Mouse (Mus musculus) intestine, postnatal 0 days (tissue): ENCODE results near the gene Slc24a3. TPM values are rescaled to one million over a fixed set of nuclear protein-coding genes. Genes with fewer than 3 reads are reported as not detected.

Experiments used
- ATAC-seq: fragments of 200-750 bp; cut with Nextera tagmentation; 2 replicates; pipeline ENCODE4 v1.8.0; 2017; ENCODE audit warnings: mild to moderate bottlenecking, moderate TSS enrichment, moderate library complexity
- H3K27ac ChIP-seq: fragments of 300-500 bp; sonication (generic); 2 replicates; pipeline ENCODE4 v1.5.1; 2014; ENCODE audit warnings: mild to moderate bottlenecking, low read depth, low read length, moderate library complexity
- H3K27me3 ChIP-seq: fragments of 300-500 bp; sonication (generic); replicated peaks from 2 replicates; pipeline ENCODE4 v1.6.1; 2014; ENCODE audit warnings: low read length, mixed read lengths; ENCODE audit not compliant: control insufficient read depth, insufficient read depth
- H3K36me3 ChIP-seq: fragments of 300-500 bp; sonication (generic); 2 replicates; pipeline ENCODE4 v1.6.1; 2014; ENCODE audit warnings: mild to moderate bottlenecking, moderate library complexity; ENCODE audit not compliant: control insufficient read depth, insufficient read depth
- H3K4me1 ChIP-seq: fragments of 300-500 bp; sonication (generic); replicated peaks from 2 replicates; pipeline ENCODE4 v1.6.1; 2014; ENCODE audit warnings: antibody characterized with exemption, low read length, mixed read lengths; ENCODE audit not compliant: control insufficient read depth, insufficient read depth
- H3K4me2 ChIP-seq: fragments of 300-500 bp; sonication (generic); replicated peaks from 2 replicates; pipeline ENCODE4 v1.6.1; 2014; ENCODE audit warnings: low read depth, mild to moderate bottlenecking, moderate library complexity
- H3K4me3 ChIP-seq: fragments of 300-500 bp; sonication (generic); 2 replicates; pipeline ENCODE4 v1.5.1; 2014; ENCODE audit warnings: low read depth, low read length
- H3K9ac ChIP-seq: fragments of 300-500 bp; sonication (generic); 2 replicates; pipeline ENCODE4 v1.6.1; 2014; ENCODE audit warnings: mild to moderate bottlenecking, low read depth, low read length
- H3K9me3 ChIP-seq: fragments of 300-500 bp; sonication (generic); 2 replicates; pipeline ENCODE4 v1.6.1; 2016; ENCODE audit warnings: mixed run types; ENCODE audit not compliant: control insufficient read depth
- CTCF ChIP-seq: sonication (generic); IDR thresholded peaks from 2 replicates; pipeline ENCODE4 v1.5.1; 2016; ENCODE audit warnings: low read depth, mild to moderate bottlenecking, control low read depth, antibody characterized with exemption, moderate library complexity
- WGBS: fragments of 180-500 bp; shearing (Covaris S2); extraction: QIAGEN DNeasy Blood & Tissue Kit; methylation state at CpG from one replicate; pipeline ENCODE4 v1.1.7; 2014; 5-methylcytosine and 5-hydroxymethylcytosine counted together
- polyA plus RNA-seq: library from polyadenylated mRNA; unstranded; fragments of >200 nt; fragmentation: Nextera tagmentation; extraction: Ambion mirVana; gene quantifications from 2 replicates; pipeline ENCODE4 v1.2.1, GENCODE M21; 2015

Gene Slc24a3
- polyA plus RNA-seq, 1 experiment from 2014 or later = 6.5 TPM

GRCm38 (mm10) chr2:145325852-145326251, 158.3 kb downstream of the Slc24a3 start:
- no peak for TF ChIP-seq CTCF
- H3K9me3 ChIP-seq = no peaks in the 10 kb centered on the region
- H3K9ac ChIP-seq = no peak overlapping the region
- WGBS = 77% methylated on average over 4 of the region's 4 CpGs
- H3K4me2 ChIP-seq = no peak overlapping the region
- no peaks in the 10 kb centered on the region for H3K27me3 ChIP-seq
- H3K4me3 ChIP-seq = no peak overlapping the region
- no peaks in the 10 kb centered on the region for H3K36me3 ChIP-seq
- H3K27ac ChIP-seq = no peak overlapping the region
- no peak for ATAC-seq
- no peaks in the 10 kb centered on the region for H3K4me1 ChIP-seq

GRCm38 (mm10) chr2:145326544-145326943, 159.0 kb downstream of the Slc24a3 start:
- no peak for ATAC-seq

GRCm38 (mm10) chr2:145329756-145330155, 162.2 kb downstream of the Slc24a3 start:
- H3K4me3 ChIP-seq = no peak overlapping the region
- H3K27me3 ChIP-seq = no peaks in the 10 kb centered on the region
- H3K27ac ChIP-seq = no peak overlapping the region
- ATAC-seq = no peak
- no peak for TF ChIP-seq CTCF
- no peaks in the 10 kb centered on the region for H3K36me3 ChIP-seq
- 65% methylated on average over 8 of the region's 8 CpGs for WGBS
- no peak overlapping the region for H3K4me2 ChIP-seq
- H3K9me3 ChIP-seq = no peaks in the 10 kb centered on the region
- no peak overlapping the region for H3K9ac ChIP-seq
- no peaks in the 10 kb centered on the region for H3K4me1 ChIP-seq

More at GRCm38 (mm10) chr2:145326544-145326943, 159.0 kb downstream of the Slc24a3 start:
- Histone ChIP-seq H3K4me1 (no peaks in the 10 kb centered on the region), H3K4me3 (no peak overlapping the region), H3K9me3 (no peaks in the 10 kb centered on the region), H3K4me2 (no peak overlapping the region), H3K27ac (no peak overlapping the region), H3K36me3 (no peaks in the 10 kb centered on the region), H3K27me3 (no peaks in the 10 kb centered on the region), H3K9ac (no peak overlapping the region)
- no peak for TF ChIP-seq CTCF
- WGBS = 78% methylated on average over 2 of the region's 2 CpGs

GRCm38 (mm10) chr2:145331525-145331924, 164.0 kb downstream of the Slc24a3 start:
- Histone ChIP-seq H3K36me3 (no peaks in the 10 kb centered on the region), H3K9ac (no peak overlapping the region), H3K27me3 (no peaks in the 10 kb centered on the region), H3K4me3 (no peak overlapping the region), H3K9me3 (no peaks in the 10 kb centered on the region), H3K27ac (no peak overlapping the region), H3K4me1 (no peaks in the 10 kb centered on the region), H3K4me2 (no peak overlapping the region)
- no peak for TF ChIP-seq CTCF
- no peak for ATAC-seq
- 78% methylated on average over 1 of the region's 1 CpGs for WGBS

- H3K27ac ChIP-seq = no peak overlapping the region
- no peak for TF ChIP-seq CTCF
- no peak for ATAC-seq
Measured at GRCm38 (mm10) chr2:145333466-145333865, 165.9 kb downstream of the Slc24a3 start.

GRCm38 (mm10) chr2:145336406-145336805, 168.9 kb downstream of the Slc24a3 start:
- H3K36me3 ChIP-seq = no peaks in the 10 kb centered on the region
- no peak overlapping the region for H3K27ac ChIP-seq
- H3K4me1 ChIP-seq = no peaks in the 10 kb centered on the region
- H3K9me3 ChIP-seq = no peaks in the 10 kb centered on the region
- ATAC-seq = no peak
- no peak overlapping the region for H3K4me2 ChIP-seq
- no peak for TF ChIP-seq CTCF
- H3K27me3 ChIP-seq = no peaks in the 10 kb centered on the region
- no peak overlapping the region for H3K4me3 ChIP-seq
- H3K9ac ChIP-seq = no peak overlapping the region

More at GRCm38 (mm10) chr2:145333466-145333865, 165.9 kb downstream of the Slc24a3 start:
- Histone ChIP-seq H3K27me3 (no peaks in the 10 kb centered on the region), H3K4me2 (no peak overlapping the region), H3K36me3 (no peaks in the 10 kb centered on the region), H3K4me1 (no peaks in the 10 kb centered on the region), H3K9ac (no peak overlapping the region), H3K9me3 (no peaks in the 10 kb centered on the region), H3K4me3 (no peak overlapping the region)

GRCm38 (mm10) chr2:145340816-145341215, 173.3 kb downstream of the Slc24a3 start:
- Histone ChIP-seq H3K36me3 (no peaks in the 10 kb centered on the region), H3K4me3 (no peak overlapping the region), H3K4me2 (no peak overlapping the region), H3K9ac (no peak overlapping the region), H3K27ac (no peak overlapping the region), H3K9me3 (no peaks in the 10 kb centered on the region), H3K27me3 (no peaks in the 10 kb centered on the region), H3K4me1 (no peaks in the 10 kb centered on the region)
- WGBS = 79% methylated on average over 2 of the region's 2 CpGs
- TF ChIP-seq CTCF = no peak
- no peak for ATAC-seq
